ENCODE assay signal across 19 mouse cellular contexts in the genomic region with DNA sequence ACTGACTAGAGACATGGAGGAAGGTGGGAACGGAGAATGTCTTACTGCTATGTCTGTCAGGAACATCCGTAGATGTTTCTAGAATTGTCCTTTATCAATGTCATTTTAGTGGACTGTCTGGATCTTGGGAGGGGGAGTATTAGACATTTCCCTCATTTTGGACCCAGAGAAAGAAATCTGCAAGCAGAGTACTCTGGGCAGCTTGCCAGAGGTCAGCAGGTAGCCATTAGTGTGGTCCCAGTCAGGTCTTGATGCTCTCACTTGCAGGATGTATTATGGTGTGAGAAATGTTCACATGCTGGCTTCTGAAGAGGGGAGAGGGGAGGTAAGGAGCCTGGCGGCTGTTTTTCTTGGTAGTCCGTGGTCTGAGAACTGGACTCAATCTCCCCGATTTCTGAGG. TPM values are rescaled to one million over a fixed set of nuclear protein-coding genes. Genes with fewer than 3 reads are reported as not detected.
DNase-seq lines count a peak whose midpoint lies in the region; ATAC-seq and TF ChIP-seq lines count a peak whose summit lies in the region.
"Had no signal": no experiment of that assay in that cellular context is flagged by ENCODE, and none has a peak within 500 bp of the region (broad histone marks: within the 10 kb centered on the region; RNA-seq: fewer than 3 reads in every experiment).

No protein-coding gene starts in this region.

- peaks cover 7% of the 10 kb centered on the region; the same call in 1 of the 2 replicates for H3K4me1 ChIP-seq in lung, adult 2 months (ENCODE audit: control insufficient read depth, insufficient read depth, low read length)
- peaks cover 84% of the 10 kb centered on the region for H3K4me1 ChIP-seq in G1E (ENCODE audit: insufficient read depth, low read depth, low read length)

- TF ChIP-seq POLR2A in lung, adult 2 months (IDR thresholded peaks at IDR 0.05; ENCODE audit: borderline replicate concordance, extremely low read depth, low read depth, low read length), result no peak

- H3K27ac ChIP-seq in macrophage, result peak overlapping the region; percentile 89
- H3K27ac ChIP-seq: forebrain, embryonic 13.5 days; heart, adult 2 months; neural tube, embryonic 12.5 days had no signal

- peaks cover 36% of the 10 kb centered on the region for H3K36me3 ChIP-seq in G1E (replicated peaks)
- H3K36me3 ChIP-seq in macrophage (ENCODE audit: inconsistent target), result peaks cover 16% of the 10 kb centered on the region; the same call in 1 of the 2 replicates
- H3K36me3 ChIP-seq: hindbrain, embryonic 15.5 days; neural tube, embryonic 12.5 days had no signal

- DNase-seq in lung, adult 2 months, result peak; percentile 0
- DNase-seq in lung, postnatal 25 days (ENCODE audit: low spot score), result no peak
- peak; percentile 35 for DNase-seq in testis, postnatal 10 days (ENCODE audit: low spot score)
- no peak for DNase-seq in testis, postnatal 14 days (ENCODE audit: low spot score)
- no peak for DNase-seq in G1E (ENCODE audit: low spot score)
- DNase-seq in thymus, postnatal 0 days (ENCODE audit: low spot score), result no peak
- DNase-seq: cerebellum, adult 8-10 months; gastrocnemius, postnatal 10 days; liver, postnatal 0 days; lung, postnatal 4 days; spleen, adult 18-20 months; thymus, adult 2 months had no signal

- no peak for TF ChIP-seq CTCF in lung, adult 2 months (IDR thresholded peaks at IDR 0.05; ENCODE audit: insufficient read depth, low read length)
- no peak for TF ChIP-seq CTCF in G1E (IDR thresholded peaks at IDR 0.05; ENCODE audit: low read depth, low read length)

- H3K9me3 ChIP-seq in G1E (replicated peaks), result 0 out of 2 replicates have a peak, but pooled peaks cover 4% of the 10 kb centered on the region
- H3K9me3 ChIP-seq: forebrain, embryonic 13.5 days; hindbrain, embryonic 15.5 days; neural tube, embryonic 12.5 days had no signal

- H3K79me2 ChIP-seq in macrophage (ENCODE audit: inconsistent target), result peaks cover 65% of the 10 kb centered on the region

- no peak overlapping the region for H3K4me3 ChIP-seq in lung, adult 2 months (replicated peaks; ENCODE audit: extremely low read depth, low read depth, low read length)
- H3K4me3 ChIP-seq in G1E (ENCODE audit: low read depth, low read length) (peak overlapping the region; percentile 63; the same call in 1 of the 2 replicates), macrophage (ENCODE audit: inconsistent target) (peak overlapping the region; percentile 96)

- no peaks in the 10 kb centered on the region for H3K27me3 ChIP-seq in G1E (ENCODE audit: insufficient read depth, low read length)

- no peak for ATAC-seq in G1E (ENCODE audit: extremely low read depth, insufficient number of reproducible peaks, low FRiP score, poor library complexity, severe bottlenecking)
- ATAC-seq: forebrain, embryonic 13.5 days; intestine, postnatal 0 days; liver, postnatal 0 days had no signal

- WGBS in lung, adult 2 months, result 63% methylated on average over 5 of the region's 5 CpGs
- 79% methylated on average over 5 of the region's 5 CpGs for WGBS in macrophage (ENCODE audit: missing documents)

RNA-seq across cellular contexts. Expression of gene Cdkn1a, which starts 1.7 kb away (rescaled TPM):
- polyA plus RNA-seq in lung, adult 2 months (2012; rRNA removed), result 70.3 and 91.5 TPM in 2 replicates
- total RNA-seq in G1E (2014; fragmentation: Nextera tagmentation) (224 and 234 TPM in 2 replicates), G1E (2017) (18.9 and 21.4 TPM in 2 replicates)
- polyA plus RNA-seq in G1E (2012) (123 and 145 TPM in 2 replicates), macrophage (2018) (176 to 305 TPM (median 287 TPM) in 3 replicates)
- total RNA-seq in macrophage (2018; cell fraction: chromatin; rRNA removed), result 1,000 to 10,000 TPM in 4 of 26 experiments, 100 to 1,000 TPM in 22; 134 to 1,695 (median 455) TPM
- total RNA-seq in macrophage (2018; cell fraction: cytosol; rRNA removed), result 1,000 to 10,000 TPM in 5 of 26 experiments, 100 to 1,000 TPM in 21; 227 to 1,662 (median 534) TPM
- 1,000 to 10,000 TPM in 7 of 26 experiments, 100 to 1,000 TPM in 19; 155 to 1,879 (median 663) TPM for total RNA-seq in macrophage (2018; cell fraction: nucleus; rRNA removed)
- 39.3 and 39.7 TPM in 2 replicates for polyA plus RNA-seq in thymus, postnatal 0 days (2015; fragmentation: Nextera tagmentation; extraction: Ambion mirVana)

RNA-seq across cellular contexts. Expression of gene Rab44, which starts 21.4 kb away (rescaled TPM):
- 13.0 and 15.7 TPM in 2 replicates for polyA plus RNA-seq in lung, adult 2 months (2012; rRNA removed)
- total RNA-seq in G1E (2014; fragmentation: Nextera tagmentation), result 20.5 and 23.0 TPM in 2 replicates
- 67.8 and 72.8 TPM in 2 replicates for total RNA-seq in G1E (2017)
- 11.6 and 13.3 TPM in 2 replicates for polyA plus RNA-seq in G1E (2012)
- total RNA-seq in macrophage (2018; cell fraction: chromatin; rRNA removed), result 10 to 100 TPM in 12 of 26 experiments, 1 to 10 TPM in 7, under 1 TPM in 4, not detected in 3; 0.19 to 39.9 (median 15.8) TPM
- total RNA-seq in macrophage (2018; cell fraction: cytosol; rRNA removed), result 1 to 10 TPM in 8 of 26 experiments, under 1 TPM in 17, not detected in 1; 0.04 to 2.6 (median 0.66) TPM
- total RNA-seq in macrophage (2018; cell fraction: nucleus; rRNA removed), result 10 to 100 TPM in 13 of 26 experiments, 1 to 10 TPM in 10, under 1 TPM in 3; 0.36 to 44.9 (median 9.5) TPM
- polyA plus RNA-seq in macrophage (2018), result 0.33 to 1.5 TPM (median 0.94 TPM) in 3 replicates
- 4.9 and 5.4 TPM in 2 replicates for polyA plus RNA-seq in thymus, postnatal 0 days (2015; fragmentation: Nextera tagmentation; extraction: Ambion mirVana)
- total RNA-seq: liver, adult 2 months had no signal
- polyA plus RNA-seq: forebrain, embryonic 13.5 days had no signal

Comparison
In these comparisons a context has a peak if more than half of its experiments do, and no peak if none do; other contexts are left out.
1. DNase-seq: peak in lung, adult 2 months (single experiment) and testis, postnatal 10 days (single experiment); none in lung, postnatal 25 days (single experiment), testis, postnatal 14 days (single experiment), G1E (single experiment) and thymus, postnatal 0 days (single experiment).